Mouse (Mus musculus) myocyte (in vitro differentiated cells): Measurements from ENCODE around the gene Abca1. TPM values are rescaled to one million over a fixed set of nuclear protein-coding genes. Genes with fewer than 3 reads are reported as not detected.

Experiments
- H3K27me3 ChIP-seq: one replicate; pipeline ENCODE4 v1.6.1; 2011; ENCODE audit not compliant: control insufficient read depth, insufficient read depth, insufficient read length
- H3K36me3 ChIP-seq: one replicate; pipeline ENCODE4 v1.6.1; 2011; ENCODE audit not compliant: control insufficient read depth, insufficient read depth
- H3K4me2 ChIP-seq: one replicate; pipeline ENCODE4 v1.6.1; 2011; ENCODE audit warnings: low read depth, control low read depth
- H3K4me3 ChIP-seq: one replicate; pipeline ENCODE4 v1.5.1; 2011; ENCODE audit warnings: mild to moderate bottlenecking, control low read depth, moderate library complexity
- H3K79me2 ChIP-seq: one replicate; pipeline ENCODE4 v1.6.1; 2011; ENCODE audit not compliant: control insufficient read depth, insufficient read depth
- H3ac ChIP-seq: one replicate; pipeline ENCODE4 v1.6.1; 2011; ENCODE audit not compliant: control insufficient read depth, insufficient read length
- CEBPB ChIP-seq: IDR thresholded peaks from 2 replicates; pipeline ENCODE4 v1.6.1; 2011; ENCODE audit warnings: mild to moderate bottlenecking, moderate library complexity; ENCODE audit not compliant: poor library complexity, insufficient read depth, severe bottlenecking
- E2F4 ChIP-seq: IDR thresholded peaks from one replicate; pipeline ENCODE4 v1.6.1; 2011; ENCODE audit warnings: mild to moderate bottlenecking, control low read depth, moderate library complexity; ENCODE audit not compliant: insufficient read depth
- MAX ChIP-seq: IDR thresholded peaks from one replicate; pipeline ENCODE4 v1.6.1; 2011; ENCODE audit warnings: low read depth, mild to moderate bottlenecking, control low read depth
- MYOD1 ChIP-seq, 3 experiments: IDR thresholded peaks; one replicate each; pipeline ENCODE4 v1.6.1; 2011; ENCODE audit warnings: control low read depth in 2 of 3, low read depth in 2 of 3, mild to moderate bottlenecking in 2 of 3, moderate library complexity in 1 of 3; ENCODE audit not compliant: insufficient read length in 2 of 3, control insufficient read depth in 1 of 3
- MYOG ChIP-seq, 3 experiments: IDR thresholded peaks; one replicate each; pipeline ENCODE4 v1.6.1; 2011; ENCODE audit warnings: control low read depth in 2 of 3, low read depth in 2 of 3, mild to moderate bottlenecking in 2 of 3; ENCODE audit not compliant: insufficient read length in 2 of 3, control insufficient read depth in 1 of 3, insufficient read depth in 1 of 3
- POLR2A ChIP-seq: IDR thresholded peaks from one replicate; pipeline ENCODE4 v1.6.1; 2011; ENCODE audit warnings: low read depth, mild to moderate bottlenecking, control low read depth, moderate library complexity; ENCODE audit not compliant: insufficient read length
- POLR2AphosphoS2 ChIP-seq: IDR thresholded peaks from one replicate; pipeline ENCODE4 v1.6.1; 2011; ENCODE audit warnings: low read depth, control low read depth; ENCODE audit not compliant: insufficient read length
- REST ChIP-seq: IDR thresholded peaks from one replicate; pipeline ENCODE4 v1.6.1; 2011; ENCODE audit warnings: mild to moderate bottlenecking, control low read depth, moderate library complexity; ENCODE audit not compliant: insufficient read depth, insufficient read length
- SRF ChIP-seq: IDR thresholded peaks from one replicate; pipeline ENCODE4 v1.6.1; 2011; ENCODE audit warnings: low read depth; ENCODE audit not compliant: control insufficient read depth, insufficient read length
- TCF12 ChIP-seq: IDR thresholded peaks from one replicate; pipeline ENCODE4 v1.6.1; 2011; ENCODE audit warnings: mild to moderate bottlenecking, control low read depth; ENCODE audit not compliant: poor library complexity, insufficient read depth, severe bottlenecking
- TCF3 ChIP-seq: IDR thresholded peaks from one replicate; pipeline ENCODE4 v1.6.1; 2011; ENCODE audit warnings: low read depth, control low read depth; ENCODE audit not compliant: insufficient read length
- USF1 ChIP-seq: IDR thresholded peaks from one replicate; pipeline ENCODE4 v1.6.1; 2011; ENCODE audit warnings: low read depth, mild to moderate bottlenecking, control low read depth, moderate library complexity
- polyA plus RNA-seq: library from polyadenylated mRNA; unstranded; fragments of >200 nt; fragmentation: generic; extraction: Trizol; gene quantifications from one replicate; pipeline ENCODE4 v1.2.1, GENCODE M21; 2012; ENCODE audit warnings: missing spikeins

The Abca1 gene
- polyA plus RNA-seq, 1 experiment, result 0.68 TPM

GRCm38 (mm10) chr4:53089641-53090040, 70.1 kb downstream of the Abca1 start:
- Histone ChIP-seq H3K27me3 (peaks cover 22% of the 10 kb centered on the region), H3K4me2 (no peak overlapping the region), H3K4me3 (no peak overlapping the region), H3K79me2 (no peaks in the 10 kb centered on the region), H3ac (no peak overlapping the region), H3K36me3 (no peaks in the 10 kb centered on the region)
- TF ChIP-seq TCF12 (no peak), REST (no peak), SRF (no peak), E2F4 (no peak), MYOG (IDR thresholded peaks at IDR 0.05; ENCODE audit: control insufficient read depth in 1 of 3, insufficient read depth in 1 of 3, insufficient read length in 2 of 3, low read depth in 2 of 3) (no peak), MAX (no peak), POLR2AphosphoS2 (no peak), POLR2A (no peak), CEBPB (no peak), TCF3 (no peak), MYOD1 (IDR thresholded peaks at IDR 0.05; ENCODE audit: control insufficient read depth in 1 of 3, insufficient read length in 2 of 3, low read depth in 2 of 3) (no peak), USF1 (no peak)

- H3K4me3 ChIP-seq, result no peak overlapping the region
- no peaks in the 10 kb centered on the region for H3K79me2 ChIP-seq
- H3K27me3 ChIP-seq, result peaks cover 27% of the 10 kb centered on the region
- no peak overlapping the region for H3ac ChIP-seq
- TF ChIP-seq POLR2A, result no peak
- no peak for TF ChIP-seq MYOD1 (IDR thresholded peaks at IDR 0.05; ENCODE audit: control insufficient read depth in 1 of 3, insufficient read length in 2 of 3, low read depth in 2 of 3)
- TF ChIP-seq USF1, result no peak
- no peak for TF ChIP-seq REST
- TF ChIP-seq MYOG (IDR thresholded peaks at IDR 0.05; ENCODE audit: control insufficient read depth in 1 of 3, insufficient read depth in 1 of 3, insufficient read length in 2 of 3, low read depth in 2 of 3), result no peak
- TF ChIP-seq MAX, result no peak
- TF ChIP-seq TCF12, result no peak
- no peak for TF ChIP-seq TCF3
- TF ChIP-seq E2F4, result no peak
- no peak overlapping the region for H3K4me2 ChIP-seq
- H3K36me3 ChIP-seq, result no peaks in the 10 kb centered on the region
Measured at GRCm38 (mm10) chr4:53088999-53089398, 70.7 kb downstream of the Abca1 start.

GRCm38 (mm10) chr4:53086636-53087035, 73.1 kb downstream of the Abca1 start:
- no peak overlapping the region for H3K4me2 ChIP-seq
- H3K79me2 ChIP-seq, result no peaks in the 10 kb centered on the region
- no peaks in the 10 kb centered on the region for H3K36me3 ChIP-seq
- H3ac ChIP-seq, result no peak overlapping the region
- H3K4me3 ChIP-seq, result no peak overlapping the region
- H3K27me3 ChIP-seq, result peaks cover 21% of the 10 kb centered on the region
- TF ChIP-seq MYOD1 (IDR thresholded peaks at IDR 0.05; ENCODE audit: control insufficient read depth in 1 of 3, insufficient read length in 2 of 3, low read depth in 2 of 3) (no peak), TCF3 (no peak), E2F4 (no peak), REST (no peak), TCF12 (no peak), SRF (no peak), POLR2A (no peak), POLR2AphosphoS2 (no peak), USF1 (no peak), CEBPB (no peak), MYOG (IDR thresholded peaks at IDR 0.05; ENCODE audit: control insufficient read depth in 1 of 3, insufficient read depth in 1 of 3, insufficient read length in 2 of 3, low read depth in 2 of 3) (no peak), MAX (no peak)

GRCm38 (mm10) chr4:53085634-53086033, 74.1 kb downstream of the Abca1 start:
- Histone ChIP-seq H3K79me2 (no peaks in the 10 kb centered on the region), H3ac (no peak overlapping the region), H3K4me2 (no peak overlapping the region), H3K4me3 (no peak overlapping the region), H3K36me3 (no peaks in the 10 kb centered on the region), H3K27me3 (peaks cover 23% of the 10 kb centered on the region)
- no peak for TF ChIP-seq MYOG (IDR thresholded peaks at IDR 0.05; ENCODE audit: control insufficient read depth in 1 of 3, insufficient read depth in 1 of 3, insufficient read length in 2 of 3, low read depth in 2 of 3)
- TF ChIP-seq TCF12, result no peak
- no peak for TF ChIP-seq USF1
- no peak for TF ChIP-seq POLR2A
- no peak for TF ChIP-seq SRF
- no peak for TF ChIP-seq TCF3
- TF ChIP-seq E2F4, result no peak
- no peak for TF ChIP-seq REST
- TF ChIP-seq POLR2AphosphoS2, result no peak
- no peak for TF ChIP-seq MAX
- no peak for TF ChIP-seq MYOD1 (IDR thresholded peaks at IDR 0.05; ENCODE audit: control insufficient read depth in 1 of 3, insufficient read length in 2 of 3, low read depth in 2 of 3)
- TF ChIP-seq CEBPB, result no peak

- Histone ChIP-seq H3K27me3 (peaks cover 19% of the 10 kb centered on the region), H3K4me3 (no peak overlapping the region), H3K4me2 (no peak overlapping the region), H3K79me2 (no peaks in the 10 kb centered on the region), H3ac (no peak overlapping the region), H3K36me3 (no peaks in the 10 kb centered on the region)
- TF ChIP-seq MAX (no peak), MYOD1 (IDR thresholded peaks at IDR 0.05; ENCODE audit: control insufficient read depth in 1 of 3, insufficient read length in 2 of 3, low read depth in 2 of 3) (no peak), REST (no peak), SRF (no peak), TCF12 (no peak), E2F4 (no peak), POLR2AphosphoS2 (no peak), MYOG (IDR thresholded peaks at IDR 0.05; ENCODE audit: control insufficient read depth in 1 of 3, insufficient read depth in 1 of 3, insufficient read length in 2 of 3, low read depth in 2 of 3) (no peak)
Measured at GRCm38 (mm10) chr4:53083071-53083470, 76.6 kb downstream of the Abca1 start.
